Mouse (Mus musculus): Measurements from ENCODE around the gene Mtg2.

The Mtg2 gene

GRCm38 (mm10) chr2:180104659-180105377 lies 34.4 kb downstream of the Mtg2 start:
- no peak for DNase-seq (ENCODE audit: low spot score)

- no peak for DNase-seq (ENCODE audit: low spot score)
Measured at GRCm38 (mm10) chr2:180105441-180106190, 35.2 kb downstream of the Mtg2 start.

- no peak for DNase-seq (ENCODE audit: low spot score)
Measured at GRCm38 (mm10) chr2:180107081-180107480, 36.7 kb downstream of the Mtg2 start.

- DNase-seq (ENCODE audit: low spot score): no peak
Measured at GRCm38 (mm10) chr2:180108285-180108684, 37.9 kb downstream of the Mtg2 start.

- peak; percentile 86 for DNase-seq (ENCODE audit: low spot score)
Measured at GRCm38 (mm10) chr2:180113909-180114890, 43.8 kb downstream of the Mtg2 start.

- peak; percentile 85 for DNase-seq (ENCODE audit: low spot score)
Measured at GRCm38 (mm10) chr2:180115279-180115678, 44.9 kb downstream of the Mtg2 start.

- peak; percentile 50 for DNase-seq (ENCODE audit: low spot score)
Measured at GRCm38 (mm10) chr2:180116081-180116493, 45.7 kb downstream of the Mtg2 start.

GRCm38 (mm10) chr2:180116741-180117484 lies 46.5 kb downstream of the Mtg2 start:
- DNase-seq (ENCODE audit: low spot score): peak; percentile 80

GRCm38 (mm10) chr2:180117485-180118194 lies 47.3 kb downstream of the Mtg2 start:
- no peak for DNase-seq (ENCODE audit: low spot score)

GRCm38 (mm10) chr2:180118661-180119438 lies 48.5 kb downstream of the Mtg2 start, which contains the start of gene Osbpl2:
TSS of gene Osbpl2 (plus strand) at chr2:180119306.
- DNase-seq (ENCODE audit: low spot score): peak; percentile 100

- DNase-seq (ENCODE audit: low spot score): no peak
Measured at GRCm38 (mm10) chr2:180119439-180120291, 49.3 kb downstream of the Mtg2 start.

GRCm38 (mm10) chr2:180120292-180120761 lies 49.9 kb downstream of the Mtg2 start:
- no peak for DNase-seq (ENCODE audit: low spot score)

GRCm38 (mm10) chr2:180124192-180124591 lies 53.8 kb downstream of the Mtg2 start:
- no peak for DNase-seq (ENCODE audit: low spot score)

- DNase-seq (ENCODE audit: low spot score): peak; percentile 46
Measured at GRCm38 (mm10) chr2:180126195-180126594, 55.8 kb downstream of the Mtg2 start.

- no peak for DNase-seq (ENCODE audit: low spot score)
Measured at GRCm38 (mm10) chr2:180127675-180128074, 57.3 kb downstream of the Mtg2 start.

- DNase-seq (ENCODE audit: low spot score): no peak
Measured at GRCm38 (mm10) chr2:180133231-180133630, 62.8 kb downstream of the Mtg2 start.

GRCm38 (mm10) chr2:180133911-180134310 lies 63.5 kb downstream of the Mtg2 start:
- DNase-seq (ENCODE audit: low spot score): no peak

- no peak for DNase-seq (ENCODE audit: low spot score)
Measured at GRCm38 (mm10) chr2:180135414-180135813, 65.0 kb downstream of the Mtg2 start.

All from lung, postnatal 25 days (tissue).